1 mouse cellular context compared by ENCODE assay signal in genomic region chr17:84465753-84466608, GRCm38 (mm10).
A peak's percentile ranks its signal among the peaks of the same experiment; 100 is the strongest.
TF ChIP-seq lines count a peak whose summit lies in the region.

Gene Thada (minus strand): TSS chr17:84466205.

TF ChIP-seq in CH12.LX, 34 proteins besides CTCF, POLR2A, EP300 and RAD21 (continued from another document):
- TF ChIP-seq MXI1 (IDR thresholded peaks at IDR 0.05; ENCODE audit: low read depth, low read length) (peak; percentile 99), CHD2 (IDR thresholded peaks at IDR 0.05; ENCODE audit: low read length) (peak; percentile 100), TCF12 (IDR thresholded peaks at IDR 0.05; ENCODE audit: low read depth, low read length) (peak; percentile 86), ETS1 (conservative IDR thresholded peaks at IDR 0.05; ENCODE audit: low read depth, low read length) (no peak), ELF1 (IDR thresholded peaks at IDR 0.05; ENCODE audit: low read depth, low read length) (peak; percentile 90), TBP (conservative IDR thresholded peaks at IDR 0.05; ENCODE audit: low read depth, low read length) (peak; percentile 97), POLR2AphosphoS2 (IDR thresholded peaks at IDR 0.05; ENCODE audit: low read depth, low read length) (peak; percentile 89), USF2 (conservative IDR thresholded peaks at IDR 0.05; ENCODE audit: low read depth, low read length) (no peak), SIN3A (IDR thresholded peaks at IDR 0.05; ENCODE audit: low read length) (peak; percentile 93), MYC (IDR thresholded peaks at IDR 0.05; ENCODE audit: low read depth, low read length) (peak; percentile 95), GABPA (IDR thresholded peaks at IDR 0.05; ENCODE audit: insufficient replicate concordance, low read depth, low read length) (no peak), SMC3 (IDR thresholded peaks at IDR 0.05; ENCODE audit: low read depth, low read length) (no peak)
